Mouse (Mus musculus): ENCODE results near the gene Orai3.

DNA sequence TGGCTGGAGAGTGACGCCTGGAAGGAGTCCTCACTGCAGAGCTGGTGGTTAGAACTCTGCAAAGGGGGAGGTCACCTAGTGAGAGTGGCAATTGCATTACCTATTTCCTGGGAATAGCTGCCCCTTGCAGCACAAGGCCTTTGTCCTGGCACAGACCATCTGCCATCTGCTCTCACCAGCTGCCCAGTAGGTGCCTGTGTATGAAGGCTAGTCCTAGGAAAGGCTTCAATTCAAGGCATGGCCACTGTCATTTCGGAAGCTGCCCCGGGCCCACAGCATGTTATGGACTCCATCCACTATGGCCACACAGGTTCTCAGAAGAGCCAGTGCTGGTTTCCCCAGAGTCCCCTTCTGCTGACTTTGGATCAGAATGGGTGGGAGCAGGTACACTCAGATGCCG is 29.0 kb downstream of the Orai3 start:
- TF ChIP-seq ZC3H11A (IDR thresholded peaks at IDR 0.05; ENCODE audit: borderline replicate concordance, low read depth, low read length) (no peak), ZNF384 (IDR thresholded peaks at IDR 0.05; ENCODE audit: low read depth, low read length) (no peak), CHD2 (IDR thresholded peaks at IDR 0.05; ENCODE audit: low read depth, low read length) (no peak), MAFK (IDR thresholded peaks at IDR 0.05; ENCODE audit: insufficient read depth, low read depth, low read length) (no peak), HCFC1 (IDR thresholded peaks at IDR 0.05; ENCODE audit: borderline replicate concordance, insufficient read depth, low read length) (no peak)

All from ES-E14 (cell line).